Mouse (Mus musculus) liver, embryonic 15.5 days (tissue): ENCODE results near the gene Zfp536. TPM values are rescaled to one million over a fixed set of nuclear protein-coding genes. Genes with fewer than 3 reads are reported as not detected.

ENCODE experiments used
- ATAC-seq: fragments of 200-750 bp; cut with Nextera tagmentation; 2 replicates; pipeline ENCODE4 v1.8.0; 2017; ENCODE audit warnings: moderate number of reproducible peaks, mild to moderate bottlenecking, moderate library complexity; ENCODE audit not compliant: insufficient read depth
- H3K27ac ChIP-seq: fragments of 300-500 bp; sonication (generic); replicated peaks from 2 replicates; pipeline ENCODE4 v1.5.1; 2015; ENCODE audit warnings: mild to moderate bottlenecking, inconsistent platforms
- H3K27me3 ChIP-seq: fragments of 300-500 bp; sonication (generic); 2 replicates; pipeline ENCODE4 v1.6.1; 2015; ENCODE audit warnings: mild to moderate bottlenecking, inconsistent platforms
- H3K36me3 ChIP-seq: fragments of 300-500 bp; sonication (generic); replicated peaks from 2 replicates; pipeline ENCODE4 v1.6.1; 2015; ENCODE audit warnings: moderate library complexity, mild to moderate bottlenecking, inconsistent platforms
- H3K4me1 ChIP-seq: fragments of 300-500 bp; sonication (generic); replicated peaks from 2 replicates; pipeline ENCODE4 v1.6.1; 2015; ENCODE audit warnings: inconsistent platforms
- H3K4me2 ChIP-seq: fragments of 300-500 bp; sonication (generic); 2 replicates; pipeline ENCODE4 v1.6.1; 2015; ENCODE audit warnings: moderate library complexity, mild to moderate bottlenecking, inconsistent platforms
- H3K4me3 ChIP-seq: fragments of 300-500 bp; sonication (generic); replicated peaks from 2 replicates; pipeline ENCODE4 v1.5.1; 2015; ENCODE audit warnings: mild to moderate bottlenecking, inconsistent platforms
- H3K9ac ChIP-seq: fragments of 300-500 bp; sonication (generic); 2 replicates; pipeline ENCODE4 v1.6.1; 2015; ENCODE audit warnings: moderate library complexity, mild to moderate bottlenecking, inconsistent platforms
- H3K9me3 ChIP-seq: fragments of 300-500 bp; sonication (generic); replicated peaks from 2 replicates; pipeline ENCODE4 v1.6.1; 2016; ENCODE audit warnings: inconsistent platforms
- WGBS: fragments of 180-500 bp; shearing (Covaris S2); methylation state at CpG from one replicate; pipeline ENCODE4 v1.1.7; 2015; ENCODE audit warnings: mixed read lengths; ENCODE audit not compliant: insufficient replicate concordance; 5-methylcytosine and 5-hydroxymethylcytosine counted together
- polyA plus RNA-seq: library from polyadenylated mRNA; unstranded; fragments of >200 nt; fragmentation: Nextera tagmentation; extraction: Ambion mirVana; gene quantifications from 2 replicates; pipeline ENCODE4 v1.2.1, GENCODE M21; 2015

Gene Zfp536
- polyA plus RNA-seq, 1 experiment from 2014 or later: 0.07 TPM

DNA sequence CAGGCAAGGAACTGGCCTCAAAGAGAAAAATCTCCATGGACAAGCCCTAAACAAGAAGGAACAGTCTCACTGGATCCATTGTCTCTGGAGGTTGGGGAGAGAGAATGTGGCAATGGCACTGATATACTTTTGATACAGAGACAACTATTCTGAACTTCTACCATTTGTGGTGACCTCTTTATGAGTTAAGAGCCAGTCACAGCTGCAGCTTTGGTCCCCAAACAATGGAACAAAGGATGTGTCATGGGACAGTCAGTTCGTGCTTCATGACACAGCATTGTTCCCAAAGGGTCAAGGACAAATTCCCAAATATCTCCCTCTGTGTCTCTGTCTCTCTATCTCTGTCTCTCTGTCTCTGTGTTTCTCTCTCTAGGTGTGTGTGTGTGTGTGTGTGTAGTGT is 20.4 kb downstream of the Zfp536 start:
- ATAC-seq: no peak
- Histone ChIP-seq H3K36me3 (no peaks in the 10 kb centered on the region), H3K4me3 (no peak overlapping the region), H3K9ac (no peak overlapping the region), H3K27ac (no peak overlapping the region), H3K4me2 (no peak overlapping the region), H3K4me1 (no peaks in the 10 kb centered on the region), H3K27me3 (no peaks in the 10 kb centered on the region), H3K9me3 (no peaks in the 10 kb centered on the region)
- 50% methylated on average over 1 of the region's 1 CpGs for WGBS

DNA sequence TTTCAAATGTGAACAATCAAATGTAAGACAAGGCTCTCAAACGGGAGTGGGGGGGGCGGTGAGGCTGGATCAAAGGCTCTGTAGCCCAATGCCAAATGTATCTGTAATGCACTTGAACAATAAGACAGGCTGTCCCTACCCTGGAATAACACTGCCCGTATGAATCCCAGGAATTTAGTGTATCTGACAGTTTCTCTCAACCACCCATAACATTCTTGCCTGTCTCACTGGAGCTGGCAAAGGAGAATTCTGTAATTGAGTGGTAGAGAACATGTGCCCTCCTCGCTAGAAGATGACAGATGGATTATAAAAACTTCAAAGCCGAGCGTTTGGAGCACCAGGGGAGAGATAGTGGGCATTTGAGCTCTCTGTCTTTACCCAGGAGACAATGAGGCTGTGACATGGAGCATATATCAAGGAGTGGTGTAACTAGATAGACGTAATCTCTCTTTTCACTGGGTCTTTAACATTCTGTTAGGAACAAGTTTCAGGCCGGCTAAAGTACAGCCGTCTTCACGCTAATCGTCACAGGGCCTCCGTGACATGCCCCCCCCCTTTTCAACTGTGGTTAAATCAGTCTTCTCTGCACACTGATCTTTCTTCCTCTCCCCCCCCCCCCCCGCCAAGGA is 27.2 kb downstream of the Zfp536 start:
- H3K36me3 ChIP-seq: no peaks in the 10 kb centered on the region
- no peaks in the 10 kb centered on the region for H3K4me1 ChIP-seq
- no peaks in the 10 kb centered on the region for H3K27me3 ChIP-seq
- no peak for ATAC-seq
- no peak overlapping the region for H3K4me2 ChIP-seq
- no peak overlapping the region for H3K27ac ChIP-seq
- H3K9me3 ChIP-seq: no peaks in the 10 kb centered on the region
- no peak overlapping the region for H3K4me3 ChIP-seq
- WGBS: 53% methylated on average over 12 of the region's 13 CpGs
- H3K9ac ChIP-seq: no peak overlapping the region

DNA sequence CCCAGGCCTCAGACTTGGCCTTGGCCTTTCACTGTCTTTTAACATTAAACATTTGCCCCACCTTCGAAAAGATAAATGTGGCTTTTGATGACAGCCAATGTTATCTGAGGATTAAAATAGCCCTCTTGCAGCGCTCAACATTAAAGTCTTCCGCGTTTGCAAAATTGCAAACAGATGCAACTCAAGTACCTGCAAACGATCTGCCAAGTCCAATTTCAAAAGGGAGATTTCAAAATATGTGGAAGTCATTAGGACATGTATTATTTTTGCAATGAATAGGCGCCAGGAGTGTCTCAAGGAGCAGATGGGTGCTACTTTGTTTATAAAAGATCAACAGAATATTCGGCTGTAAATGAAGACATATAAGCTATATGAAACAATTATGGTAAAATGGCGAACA is 30.1 kb downstream of the Zfp536 start:
- H3K36me3 ChIP-seq: no peaks in the 10 kb centered on the region
- no peaks in the 10 kb centered on the region for H3K4me1 ChIP-seq
- 68% methylated on average over 8 of the region's 8 CpGs for WGBS
- H3K9me3 ChIP-seq: no peaks in the 10 kb centered on the region
- H3K9ac ChIP-seq: no peak overlapping the region
- no peak overlapping the region for H3K4me3 ChIP-seq
- H3K27me3 ChIP-seq: no peaks in the 10 kb centered on the region
- no peak for ATAC-seq
- H3K4me2 ChIP-seq: no peak overlapping the region
- H3K27ac ChIP-seq: no peak overlapping the region

DNA sequence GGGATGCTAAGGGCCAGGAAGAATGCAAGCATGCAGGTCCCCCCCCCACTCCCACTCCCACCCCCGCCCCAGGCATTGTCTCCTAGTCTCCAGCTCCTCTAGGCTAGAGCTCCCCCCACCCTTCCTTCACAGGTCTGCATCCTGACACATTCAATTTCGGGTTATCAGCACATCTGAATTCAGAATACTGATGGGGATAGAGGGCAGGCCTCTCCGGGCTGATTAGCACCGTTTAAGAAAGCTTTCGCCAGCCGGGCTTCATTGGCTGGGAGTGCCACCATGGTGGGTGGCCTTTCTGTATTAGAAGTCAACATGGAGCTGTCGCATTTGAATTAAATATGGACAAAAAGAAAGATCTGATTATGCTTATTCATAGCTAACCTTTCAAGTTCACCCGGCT is 36.2 kb downstream of the Zfp536 start:
- H3K27me3 ChIP-seq: no peaks in the 10 kb centered on the region
- WGBS: 43% methylated on average over 8 of the region's 8 CpGs
- no peaks in the 10 kb centered on the region for H3K9me3 ChIP-seq
- no peak overlapping the region for H3K9ac ChIP-seq
- no peak overlapping the region for H3K27ac ChIP-seq
- H3K4me2 ChIP-seq: no peak overlapping the region
- ATAC-seq: no peak
- H3K4me3 ChIP-seq: no peak overlapping the region
- H3K4me1 ChIP-seq: no peaks in the 10 kb centered on the region
- H3K36me3 ChIP-seq: no peaks in the 10 kb centered on the region

DNA sequence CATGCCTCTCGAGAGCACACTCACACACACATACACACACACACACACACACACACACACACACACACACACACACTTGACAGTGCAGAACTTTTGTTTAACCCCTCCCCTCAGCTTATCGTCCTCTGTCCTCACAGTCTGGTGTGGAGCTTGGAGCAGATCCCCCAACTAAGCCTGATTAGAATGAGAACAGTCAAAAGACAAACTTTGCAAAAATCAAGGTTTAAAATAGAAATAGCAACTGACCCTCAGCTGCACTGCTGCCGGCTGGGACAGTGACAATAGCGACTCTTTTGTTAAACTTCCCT is 37.1 kb downstream of the Zfp536 start:
- WGBS: 28% methylated on average over 4 of the region's 4 CpGs
- Histone ChIP-seq H3K27ac (no peak overlapping the region), H3K9ac (no peak overlapping the region), H3K4me2 (no peak overlapping the region), H3K27me3 (no peaks in the 10 kb centered on the region), H3K4me3 (no peak overlapping the region), H3K4me1 (no peaks in the 10 kb centered on the region), H3K9me3 (no peaks in the 10 kb centered on the region), H3K36me3 (no peaks in the 10 kb centered on the region)
- no peak for ATAC-seq

DNA sequence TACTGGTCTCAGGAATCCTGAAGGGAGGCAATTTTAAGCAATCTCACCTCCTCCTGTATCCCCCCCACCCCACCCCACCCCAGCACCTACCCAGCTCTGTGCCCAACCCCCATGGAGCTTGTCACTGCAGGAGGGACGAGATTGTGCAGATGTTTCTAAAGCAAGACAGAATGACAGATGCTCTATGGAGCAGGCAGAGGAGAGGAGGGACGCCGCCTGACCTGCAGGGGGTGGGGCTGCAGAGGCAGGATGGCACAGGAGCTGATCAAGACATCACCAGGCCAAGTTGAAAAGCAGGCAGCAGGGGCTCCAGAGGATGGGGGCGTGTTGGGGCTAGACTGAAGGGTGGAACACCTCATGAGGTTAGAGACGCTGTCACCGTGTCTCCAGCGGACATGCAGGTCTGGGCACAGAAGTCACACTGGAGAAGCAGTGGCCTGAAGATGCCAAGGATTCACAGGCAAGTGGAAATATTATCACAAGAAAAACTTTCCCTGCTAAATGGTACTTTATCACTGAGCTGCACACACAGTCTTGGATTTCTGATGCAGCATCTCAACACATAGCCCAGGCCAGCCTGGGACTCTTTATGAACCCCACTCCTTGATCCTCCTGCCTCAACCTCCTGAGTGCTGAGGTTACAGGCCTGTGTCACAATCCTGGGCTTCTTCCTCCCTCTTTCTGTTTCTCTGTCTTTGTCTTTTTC is 37.6 kb downstream of the Zfp536 start:
- ATAC-seq: no peak
- Histone ChIP-seq H3K4me2 (no peak overlapping the region), H3K4me1 (no peaks in the 10 kb centered on the region), H3K9ac (no peak overlapping the region), H3K4me3 (no peak overlapping the region), H3K27me3 (no peaks in the 10 kb centered on the region), H3K36me3 (no peaks in the 10 kb centered on the region), H3K9me3 (no peaks in the 10 kb centered on the region), H3K27ac (no peak overlapping the region)
- 54% methylated on average over 7 of the region's 7 CpGs for WGBS

DNA sequence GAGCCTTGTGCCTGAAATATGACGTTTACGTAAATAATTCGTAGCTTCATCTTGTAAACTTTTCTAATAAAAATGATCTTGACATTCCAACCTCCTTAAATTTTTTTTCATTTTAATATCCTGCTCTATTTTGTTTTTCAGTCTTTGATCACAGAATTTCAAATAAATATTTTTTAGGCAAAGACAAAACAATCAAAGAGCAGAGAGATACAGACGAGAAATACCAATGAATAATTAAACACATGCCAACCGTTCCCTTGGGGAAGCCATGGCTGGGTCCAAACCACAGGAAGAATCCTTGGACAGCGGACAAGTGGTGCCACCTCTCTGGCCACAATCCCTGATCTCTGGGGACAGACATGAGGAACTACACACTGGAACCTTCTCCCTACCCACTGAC is 38.3 kb downstream of the Zfp536 start:
- no peak for ATAC-seq
- Histone ChIP-seq H3K4me2 (no peak overlapping the region), H3K9me3 (no peaks in the 10 kb centered on the region), H3K9ac (no peak overlapping the region), H3K27ac (no peak overlapping the region), H3K4me3 (no peak overlapping the region), H3K36me3 (no peaks in the 10 kb centered on the region), H3K27me3 (no peaks in the 10 kb centered on the region), H3K4me1 (no peaks in the 10 kb centered on the region)
- 64% methylated on average over 6 of the region's 6 CpGs for WGBS

DNA sequence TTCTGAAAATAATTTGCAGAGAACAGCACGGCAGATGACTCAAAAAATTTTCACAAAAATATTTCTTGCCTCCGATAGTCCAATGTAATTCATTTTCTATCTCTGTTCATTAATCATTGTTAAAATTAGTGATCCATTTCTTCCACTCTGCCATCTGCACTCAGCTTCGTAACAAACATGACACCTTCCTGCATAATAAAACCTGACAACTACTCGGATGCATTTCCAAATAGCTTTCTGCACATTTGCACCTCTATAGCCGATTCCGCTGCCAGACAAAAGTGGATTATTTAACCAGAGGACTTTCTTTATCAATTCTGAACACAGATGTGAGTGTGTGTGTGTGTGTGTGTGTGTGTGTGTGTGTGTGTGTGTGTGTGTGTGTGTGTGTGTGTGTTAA is 38.9 kb downstream of the Zfp536 start:
- Histone ChIP-seq H3K9ac (no peak overlapping the region), H3K9me3 (no peaks in the 10 kb centered on the region), H3K4me2 (no peak overlapping the region), H3K4me1 (no peaks in the 10 kb centered on the region), H3K27me3 (no peaks in the 10 kb centered on the region), H3K36me3 (no peaks in the 10 kb centered on the region), H3K4me3 (no peak overlapping the region), H3K27ac (no peak overlapping the region)
- no peak for ATAC-seq
- 68% methylated on average over 6 of the region's 6 CpGs for WGBS

DNA sequence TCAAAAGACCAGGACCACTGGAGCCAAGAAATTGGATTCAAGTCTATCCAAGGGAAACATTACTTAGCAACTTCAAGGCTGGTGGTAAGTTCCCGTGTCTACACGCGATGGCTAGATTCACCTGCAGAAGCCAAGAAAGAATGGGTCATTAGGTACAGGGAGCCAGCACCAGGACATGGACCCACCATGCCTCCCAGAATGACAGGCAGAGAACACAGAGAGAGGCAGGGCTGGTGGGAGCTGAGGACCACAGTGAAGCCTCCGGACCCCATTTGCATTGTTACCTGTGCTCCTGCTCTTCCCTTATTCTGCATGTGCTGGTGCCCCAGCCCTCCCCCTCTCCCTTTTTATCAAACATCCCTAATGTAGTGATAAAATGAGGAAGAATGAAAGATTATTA is 39.4 kb downstream of the Zfp536 start:
- H3K9me3 ChIP-seq: no peaks in the 10 kb centered on the region
- no peaks in the 10 kb centered on the region for H3K4me1 ChIP-seq
- no peak overlapping the region for H3K27ac ChIP-seq
- no peak overlapping the region for H3K9ac ChIP-seq
- H3K4me2 ChIP-seq: no peak overlapping the region
- ATAC-seq: no peak
- H3K27me3 ChIP-seq: no peaks in the 10 kb centered on the region
- H3K36me3 ChIP-seq: no peaks in the 10 kb centered on the region
- 77% methylated on average over 4 of the region's 4 CpGs for WGBS
- H3K4me3 ChIP-seq: no peak overlapping the region

DNA sequence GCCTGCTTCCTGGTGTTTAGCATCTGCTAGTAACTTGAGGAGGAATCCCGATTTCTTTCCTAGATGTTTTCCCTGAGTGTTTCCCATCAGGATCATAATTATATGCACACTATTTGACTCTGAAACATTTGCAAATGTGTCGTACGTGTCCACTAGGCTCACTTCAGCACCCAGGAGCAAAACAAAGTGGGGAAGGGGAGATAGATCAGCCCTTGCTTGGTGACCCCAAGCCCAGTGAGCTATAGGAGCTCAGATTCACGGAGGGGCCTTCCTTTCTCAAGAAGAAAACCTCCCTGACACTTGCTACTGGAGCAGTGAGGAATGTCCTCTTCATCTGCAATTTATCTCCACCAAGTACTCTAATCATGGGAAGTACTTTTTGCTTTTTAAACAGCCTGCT is 40.7 kb downstream of the Zfp536 start:
- ATAC-seq: no peak
- WGBS: 46% methylated on average over 4 of the region's 4 CpGs
- no peaks in the 10 kb centered on the region for H3K4me1 ChIP-seq
- no peak overlapping the region for H3K27ac ChIP-seq
- no peak overlapping the region for H3K4me2 ChIP-seq
- no peak overlapping the region for H3K9ac ChIP-seq
- H3K4me3 ChIP-seq: no peak overlapping the region
- H3K36me3 ChIP-seq: no peaks in the 10 kb centered on the region
- no peaks in the 10 kb centered on the region for H3K27me3 ChIP-seq
- H3K9me3 ChIP-seq: no peaks in the 10 kb centered on the region

DNA sequence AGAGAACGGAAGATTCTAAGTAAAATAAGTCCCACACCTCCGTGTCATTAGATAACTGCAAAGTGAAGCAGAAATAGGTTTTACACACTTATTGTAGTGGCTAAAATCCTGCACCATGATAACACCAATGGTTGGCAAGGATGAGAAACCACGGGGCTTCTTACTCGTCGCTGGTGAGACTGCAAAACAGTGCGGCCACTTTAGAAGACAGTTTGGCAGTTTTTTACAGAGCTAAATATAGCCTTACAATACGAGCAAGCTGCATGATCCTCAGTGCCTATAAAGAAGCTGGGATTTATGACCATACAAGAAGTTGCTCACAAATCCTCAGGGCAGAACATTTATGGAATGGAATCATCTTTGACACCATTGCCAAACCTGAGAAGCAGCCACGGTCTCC is 45.7 kb downstream of the Zfp536 start:
- Histone ChIP-seq H3K9me3 (no peaks in the 10 kb centered on the region), H3K4me3 (no peak overlapping the region)
- WGBS: 41% methylated on average over 8 of the region's 8 CpGs

More for the DNA sequence above, 45.7 kb downstream of the Zfp536 start:
- Histone ChIP-seq H3K27ac (no peak overlapping the region), H3K4me2 (no peak overlapping the region), H3K9ac (no peak overlapping the region), H3K27me3 (no peaks in the 10 kb centered on the region), H3K4me1 (no peaks in the 10 kb centered on the region), H3K36me3 (no peaks in the 10 kb centered on the region)
- ATAC-seq: no peak
